Mouse (Mus musculus) heart, postnatal 0 days (tissue): ENCODE data around the gene 1810055G02Rik.

ENCODE experiments used
- CTCF ChIP-seq: IDR thresholded peaks from 2 replicates; pipeline ENCODE4 v1.5.1; 2016; ENCODE audit warnings: antibody characterized with exemption, control low read depth, low read depth
- EP300 ChIP-seq: IDR thresholded peaks from 2 replicates; pipeline ENCODE4 v1.6.1; 2016; ENCODE audit warnings: antibody characterized with exemption, low read depth

DNA sequence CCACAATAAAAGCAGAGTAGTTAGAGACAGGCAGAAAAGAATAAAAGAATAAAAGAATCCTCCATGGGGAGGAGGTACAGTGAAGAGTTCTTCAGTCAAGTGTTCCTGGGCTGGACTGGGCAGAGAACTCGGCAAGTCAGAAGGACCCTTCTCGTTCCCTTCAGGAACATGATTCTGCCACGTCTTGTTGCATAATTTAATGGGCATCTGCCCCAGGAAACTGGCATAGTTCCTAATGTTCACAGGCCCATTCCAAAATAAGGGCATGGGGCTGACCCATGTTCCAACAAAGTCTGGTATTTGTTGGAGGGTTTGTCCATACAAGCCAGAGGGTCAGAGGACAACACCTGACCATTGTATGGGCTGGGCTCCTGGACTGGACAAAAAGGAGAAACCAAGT lies 13.1 kb upstream of the 1810055G02Rik start:
- TF ChIP-seq CTCF (no peak), EP300 (no peak)
